Mouse (Mus musculus) megakaryocyte-erythroid progenitor cell, adult 5 weeks (primary cell): ENCODE data around the gene Fgfrl1. TPM values are rescaled to one million over a fixed set of nuclear protein-coding genes. Genes with fewer than 3 reads are reported as not detected.

ENCODE experiments used
- polyA plus RNA-seq: library from polyadenylated mRNA; stranded (reverse); fragments of >175 nt; gene quantifications from 2 replicates; pipeline ENCODE4 v1.2.3, GENCODE M21; 2012

Gene Fgfrl1
- 7.6 and 12.5 TPM in 2 replicates for polyA plus RNA-seq

GRCm38 (mm10) chr5:108692271-108692670, at the start of gene Fgfrl1:
Gene Fgfrl1 (plus strand): TSS chr5:108692382.

DNA sequence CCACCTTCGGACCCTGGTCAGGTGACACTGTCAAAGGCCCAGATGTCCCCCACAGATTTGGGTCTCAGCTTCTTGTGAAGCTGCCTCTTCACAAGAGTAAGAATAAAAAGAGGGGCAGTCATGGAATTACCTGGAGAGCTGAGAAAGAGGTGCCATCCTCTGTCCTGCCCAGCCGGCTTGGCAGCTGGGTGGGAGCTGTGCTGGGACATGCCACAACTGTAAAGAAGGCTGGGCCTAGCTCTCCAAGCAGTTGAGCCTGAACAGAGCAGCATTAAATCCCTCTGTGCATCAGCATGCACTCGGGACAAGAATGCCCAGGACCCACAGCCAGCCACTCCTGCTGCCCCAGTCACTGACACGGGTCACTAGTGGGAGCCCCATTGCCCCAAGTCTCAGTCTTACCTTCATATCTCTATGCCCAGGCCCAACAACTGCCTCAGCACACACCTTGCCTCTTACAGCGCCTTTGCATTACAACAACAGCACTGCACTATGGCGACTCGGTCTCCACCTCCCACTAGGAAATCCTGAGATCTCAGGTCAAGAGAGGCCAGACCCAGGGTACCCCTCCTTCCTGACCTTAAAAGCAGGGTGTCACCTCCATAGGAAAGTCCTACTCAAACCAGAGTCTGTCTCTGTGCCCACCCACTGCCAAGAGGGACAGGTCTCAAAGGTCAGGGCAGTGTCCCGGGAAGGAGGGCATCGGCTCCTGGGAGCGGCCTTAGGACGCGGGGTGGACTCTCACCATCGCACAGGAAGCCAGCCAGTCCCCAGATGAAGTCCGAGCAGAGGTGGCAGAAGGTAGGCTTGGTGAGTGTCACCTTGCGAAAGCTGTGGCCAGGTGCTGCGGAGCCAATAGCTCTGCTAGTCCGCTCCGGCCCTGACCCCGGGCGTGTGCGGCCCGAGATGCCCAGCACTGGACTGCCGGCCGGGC, 32.2 kb upstream of the Fgfrl1 start, which contains the start of gene Idua:
Gene Idua (plus strand): TSS at position 634 of the 934 bp plus-strand sequence.

DNA sequence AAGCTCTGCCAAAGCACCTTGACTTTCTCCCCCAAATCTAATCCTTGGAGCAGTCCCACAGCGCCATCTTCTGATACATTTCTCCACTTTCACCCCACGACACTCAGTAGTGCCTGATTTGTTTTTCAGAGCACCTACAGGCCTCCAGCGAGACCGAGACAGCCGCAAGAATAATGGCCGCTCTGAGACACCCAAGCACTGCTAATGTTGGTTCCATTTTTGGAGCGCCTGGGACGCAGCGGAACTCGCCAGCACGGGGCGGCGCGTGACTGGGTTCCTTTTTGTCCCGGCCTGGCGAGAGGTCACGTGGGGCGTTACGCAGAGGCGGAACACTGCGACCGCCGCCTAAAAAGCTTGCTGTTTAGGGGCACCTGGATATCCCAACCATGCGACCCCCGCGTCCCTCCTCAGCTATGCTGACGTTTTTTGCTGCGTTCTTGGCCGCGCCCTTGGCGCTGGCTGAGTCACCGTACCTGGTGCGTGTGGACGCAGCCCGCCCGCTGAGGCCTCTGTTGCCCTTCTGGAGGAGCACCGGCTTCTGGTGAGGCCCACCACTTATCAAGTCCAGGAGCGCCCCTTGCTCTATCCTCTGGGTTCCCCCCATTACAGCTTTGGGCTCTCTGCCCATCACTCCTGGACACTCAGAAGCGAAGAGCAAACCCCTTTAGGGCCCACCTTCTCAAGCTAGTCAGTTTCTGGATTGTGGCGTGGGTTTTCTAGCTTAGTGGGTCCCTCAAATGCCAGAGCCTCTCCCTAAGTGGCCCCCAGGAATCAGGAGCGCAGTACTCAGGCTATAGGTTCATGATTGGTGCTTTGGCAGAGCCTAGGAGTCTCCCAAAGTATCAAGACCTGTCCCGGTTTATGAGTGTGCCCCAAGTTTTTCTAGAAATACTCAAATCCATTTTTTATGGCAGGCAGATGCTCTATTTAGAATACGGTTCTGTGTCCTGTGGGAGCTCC, 22.9 kb upstream of the Fgfrl1 start, which contains the start of gene Dgkq:
Gene Dgkq (minus strand): TSS at position 696 of the 960 bp plus-strand sequence.

DNA sequence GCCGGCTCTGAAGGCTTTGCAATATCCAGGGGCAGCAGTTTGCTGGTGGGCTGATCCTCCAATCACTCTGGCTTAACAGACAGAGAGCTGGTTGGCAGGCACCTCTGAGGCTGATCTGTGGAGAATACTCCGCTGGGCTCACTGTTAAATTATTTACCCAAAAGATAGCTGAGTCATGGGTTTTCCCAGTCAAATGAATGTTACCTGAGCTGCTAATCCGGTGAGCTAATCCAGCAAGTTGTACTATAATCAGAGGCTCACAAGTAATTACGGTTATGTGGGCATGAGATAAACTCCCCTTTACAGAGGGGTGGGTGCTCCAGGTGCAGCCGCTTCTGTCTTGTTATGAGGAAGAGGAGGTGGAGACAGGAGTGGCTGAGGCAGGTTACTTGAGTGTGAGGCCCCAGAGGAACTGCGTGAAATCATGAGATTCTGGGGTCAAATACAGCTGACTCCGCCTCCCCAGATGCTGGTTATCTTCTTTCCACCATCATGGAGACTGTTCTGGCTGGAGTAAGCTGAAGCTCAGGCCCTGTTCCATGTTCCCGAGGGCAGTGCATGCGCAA, 16.8 kb upstream of the Fgfrl1 start, which contains the start of gene Slc26a1:
Gene Slc26a1 (minus strand): TSS at position 319 of the 566 bp plus-strand sequence.

Other genes starting within 250 kb of the Fgfrl1 start
- 0.47 and 0.74 TPM in 2 replicates for gene Mfsd7a, start 243.5 kb upstream of the Fgfrl1 start, polyA plus RNA-seq
- gene Pcgf3, start 231.2 kb upstream of the Fgfrl1 start, polyA plus RNA-seq: 14.4 and 17.1 TPM in 2 replicates
- 0.05 and 0.08 TPM in 2 replicates for gene Cplx1, start 142.4 kb upstream of the Fgfrl1 start, polyA plus RNA-seq
- 70.5 and 73.6 TPM in 2 replicates for gene Gak, start 62.6 kb upstream of the Fgfrl1 start, polyA plus RNA-seq
- gene Tmem175, start 62.6 kb upstream of the Fgfrl1 start, polyA plus RNA-seq: 3.0 TPM in 2 replicates
- gene Idua, start 32.1 kb upstream of the Fgfrl1 start, polyA plus RNA-seq: 18.4 and 18.8 TPM in 2 replicates
- gene Dgkq, start 22.7 kb upstream of the Fgfrl1 start, polyA plus RNA-seq: 5.0 and 5.7 TPM in 2 replicates
- gene Slc26a1, start 16.8 kb upstream of the Fgfrl1 start, polyA plus RNA-seq: 0.82 and 1.1 TPM in 2 replicates
- gene Rnf212, start 82.6 kb downstream of the Fgfrl1 start, polyA plus RNA-seq: not detected in 2 replicates
- not detected in 2 replicates for gene Tmed11, start 103.0 kb downstream of the Fgfrl1 start, polyA plus RNA-seq
- not detected in 2 replicates for gene Vmn2r8, start 116.5 kb downstream of the Fgfrl1 start, polyA plus RNA-seq
- 0.01 TPM in 1 of 2 replicates, not detected in the other for gene Vmn2r9, start 160.2 kb downstream of the Fgfrl1 start, polyA plus RNA-seq